Mouse (Mus musculus) forebrain, postnatal 0 days (tissue): ENCODE measurements at regions not wholly inside any gene's neighbourhood (a gene's known extent, or its start where the extent isn't known, plus 50 kb on each side); places are given as distances from the start of the nearest gene placed in this dataset.
"Not testable (repeated sequence)": the region's sequence is repeated elsewhere in the genome, so short reads cannot be mapped to it uniquely, and the experiment has no call there.

Experiments used
- ATAC-seq: fragments of 200-750 bp; cut with Nextera tagmentation; 2 replicates; pipeline ENCODE4 v1.8.0; 2017; ENCODE audit warnings: mild to moderate bottlenecking, moderate library complexity
- DNase-seq: peaks from one replicate; pipeline ENCODE4 v3.0.0-alpha.2; 2015
- H3K27ac ChIP-seq: fragments of 300-500 bp; sonication (generic); 2 replicates; pipeline ENCODE4 v1.5.1; 2014; ENCODE audit warnings: low read depth, mild to moderate bottlenecking, antibody characterized with exemption, low read length, moderate library complexity, mixed read lengths
- H3K27me3 ChIP-seq: fragments of 300-500 bp; sonication (generic); 2 replicates; pipeline ENCODE4 v1.6.1; 2014; ENCODE audit warnings: mild to moderate bottlenecking, low read length, mixed read lengths; ENCODE audit not compliant: insufficient read depth
- H3K36me3 ChIP-seq: fragments of 300-500 bp; sonication (generic); 2 replicates; pipeline ENCODE4 v1.6.1; 2014; ENCODE audit warnings: mild to moderate bottlenecking, moderate library complexity; ENCODE audit not compliant: insufficient read depth
- H3K4me1 ChIP-seq: fragments of 300-500 bp; sonication (generic); 2 replicates; pipeline ENCODE4 v1.6.1; 2014; ENCODE audit warnings: antibody characterized with exemption; ENCODE audit not compliant: insufficient read depth
- H3K4me2 ChIP-seq: fragments of 300-500 bp; sonication (generic); 2 replicates; pipeline ENCODE4 v1.6.1; 2014; ENCODE audit warnings: low read depth, mild to moderate bottlenecking, moderate library complexity
- H3K4me3 ChIP-seq: fragments of 300-500 bp; sonication (generic); 2 replicates; pipeline ENCODE4 v1.5.1; 2014; ENCODE audit warnings: low read depth, low read length, mixed read lengths
- H3K9ac ChIP-seq: fragments of 300-500 bp; sonication (generic); 2 replicates; pipeline ENCODE4 v1.6.1; 2014; ENCODE audit warnings: mild to moderate bottlenecking
- H3K9me3 ChIP-seq: fragments of 300-500 bp; sonication (generic); 2 replicates; pipeline ENCODE4 v1.6.1; 2016; ENCODE audit warnings: low read length
- CTCF ChIP-seq: sonication (generic); IDR thresholded peaks from 2 replicates; pipeline ENCODE4 v1.5.1; 2016; ENCODE audit warnings: antibody characterized with exemption, control low read depth, low read depth
- WGBS: fragments of 180-500 bp; shearing (Covaris S2); extraction: QIAGEN DNeasy Blood & Tissue Kit; methylation state at CpG from one replicate; pipeline ENCODE4 v1.1.7; 2014; 5-methylcytosine and 5-hydroxymethylcytosine counted together

DNA sequence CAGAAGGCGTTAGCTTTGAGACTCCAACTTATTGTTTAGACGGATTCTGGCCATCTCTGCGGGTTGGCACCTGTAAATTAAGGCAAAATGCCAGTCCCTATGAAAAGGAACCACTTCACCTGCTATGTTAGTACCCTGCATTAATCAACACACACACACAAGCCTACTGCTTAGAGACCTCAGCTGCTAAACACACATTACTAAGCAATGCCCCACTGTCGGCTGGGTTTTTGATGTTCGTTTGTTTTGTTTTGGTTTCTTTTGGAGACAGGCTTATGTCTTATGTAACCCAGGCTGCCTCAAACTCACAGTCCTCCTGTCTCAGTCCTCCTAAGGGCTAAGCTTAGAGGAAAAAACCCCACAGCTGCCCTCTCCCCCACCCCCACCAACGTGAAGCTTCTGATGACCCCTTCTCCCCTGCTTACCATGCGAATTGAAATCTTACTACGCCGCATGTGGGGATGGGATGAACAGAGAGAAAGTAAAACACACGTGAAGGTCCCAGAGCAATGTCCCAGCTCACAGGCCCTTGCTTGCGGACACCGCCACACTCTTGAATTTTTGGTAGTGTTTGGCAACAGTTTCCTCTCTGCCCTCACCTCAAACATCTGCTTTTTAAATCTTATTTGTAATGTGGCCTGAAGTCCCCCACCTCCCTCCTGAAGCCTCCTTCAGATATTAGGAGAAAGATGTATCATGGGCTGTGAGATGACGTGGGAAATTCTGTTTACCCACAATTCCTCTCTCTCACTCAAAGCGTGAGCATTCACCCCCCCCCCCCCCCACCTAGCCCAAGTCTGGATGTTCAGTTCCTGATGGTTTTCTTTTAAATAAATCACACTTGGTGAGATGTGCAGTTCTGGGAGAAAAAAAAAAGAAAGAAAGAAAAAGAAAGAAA is 70.1 kb downstream of the Tex35 start:
- Histone ChIP-seq H3K9me3 (no peaks in the 10 kb centered on the region), H3K36me3 (no peaks in the 10 kb centered on the region), H3K4me3 (no peak overlapping the region), H3K27me3 (no peaks in the 10 kb centered on the region), H3K4me2 (peak overlapping the region; percentile 20; the same call in 1 of the 2 replicates), H3K4me1 (peaks cover 28% of the 10 kb centered on the region), H3K9ac (no peak overlapping the region), H3K27ac (peak overlapping the region; percentile 83)
- WGBS: 40% methylated on average over 14 of the region's 14 CpGs
- ATAC-seq (no peak), DNase-seq (peak; percentile 25)
- TF ChIP-seq CTCF: no peak

DNA sequence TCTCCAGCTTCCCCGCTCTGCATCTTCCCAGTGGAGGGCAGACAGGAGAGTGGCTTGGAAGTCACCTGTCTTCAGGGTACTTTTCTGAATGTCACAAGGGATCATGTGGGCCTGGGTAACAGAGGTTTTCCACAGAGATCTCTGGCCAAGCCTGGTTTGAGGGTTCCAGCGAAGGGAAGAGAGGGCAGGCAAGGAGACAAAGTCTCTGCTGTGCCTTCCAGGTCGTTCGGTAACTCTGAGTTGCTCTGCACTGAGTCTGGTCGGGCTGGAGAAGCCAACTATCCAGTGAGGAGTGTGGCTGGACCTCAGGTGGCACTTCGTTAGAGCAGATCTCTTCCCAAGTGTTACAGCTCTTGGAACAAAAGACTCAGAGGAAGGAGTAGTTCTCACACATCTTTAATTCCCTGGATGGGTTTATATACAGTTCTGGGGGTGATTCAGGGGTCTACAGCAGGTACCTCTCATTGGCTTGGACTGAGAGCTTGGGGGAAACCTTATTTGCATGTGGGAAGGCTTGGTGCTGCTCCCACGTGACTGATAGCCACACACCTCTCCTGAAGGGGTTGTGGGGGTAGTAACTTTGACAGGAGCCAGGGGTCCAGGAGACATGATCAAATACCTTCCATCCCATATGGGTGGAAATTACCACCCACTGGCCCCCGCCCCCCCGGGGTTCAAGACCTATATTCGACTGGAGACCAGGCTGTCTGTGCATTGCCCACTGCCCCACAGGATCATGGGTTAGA is 71.1 kb downstream of the Tex35 start:
- no peak for TF ChIP-seq CTCF
- Histone ChIP-seq H3K4me3 (no peak overlapping the region), H3K27ac (no peak overlapping the region; the same call in 1 of the 2 replicates), H3K4me1 (peaks cover 28% of the 10 kb centered on the region), H3K4me2 (no peak overlapping the region), H3K36me3 (no peaks in the 10 kb centered on the region), H3K9ac (no peak overlapping the region), H3K9me3 (no peaks in the 10 kb centered on the region), H3K27me3 (no peaks in the 10 kb centered on the region)
- WGBS: 83% methylated on average over 10 of the region's 10 CpGs
- ATAC-seq (no peak), DNase-seq (no peak)

DNA sequence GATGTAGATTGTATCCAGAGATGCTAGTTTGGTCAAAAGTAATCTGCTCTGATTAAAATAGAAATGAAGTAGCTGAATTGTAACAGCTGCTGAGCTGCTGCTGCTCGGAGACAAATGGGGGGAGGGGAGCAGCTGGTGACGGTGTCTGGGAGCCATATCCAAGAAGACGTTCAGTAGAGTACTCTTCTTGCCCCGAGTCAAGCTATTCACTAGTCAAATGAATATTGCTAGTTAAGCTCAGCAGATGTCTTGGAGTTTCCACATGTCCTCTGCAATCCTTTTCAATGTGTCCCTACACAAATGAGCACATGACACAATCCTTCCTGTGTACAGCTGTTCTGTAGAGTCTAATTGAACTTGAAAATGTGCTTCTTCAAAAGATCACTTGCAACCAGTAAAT is 71.7 kb downstream of the Tex35 start:
- Histone ChIP-seq H3K27me3 (no peaks in the 10 kb centered on the region), H3K4me1 (peaks cover 28% of the 10 kb centered on the region), H3K4me3 (no peak overlapping the region), H3K4me2 (no peak overlapping the region), H3K27ac (no peak overlapping the region), H3K9ac (no peak overlapping the region), H3K9me3 (no peaks in the 10 kb centered on the region), H3K36me3 (no peaks in the 10 kb centered on the region)
- 15% methylated on average over 4 of the region's 4 CpGs for WGBS
- peak; percentile 19 for ATAC-seq
- DNase-seq: peak; percentile 57
- no peak for TF ChIP-seq CTCF

DNA sequence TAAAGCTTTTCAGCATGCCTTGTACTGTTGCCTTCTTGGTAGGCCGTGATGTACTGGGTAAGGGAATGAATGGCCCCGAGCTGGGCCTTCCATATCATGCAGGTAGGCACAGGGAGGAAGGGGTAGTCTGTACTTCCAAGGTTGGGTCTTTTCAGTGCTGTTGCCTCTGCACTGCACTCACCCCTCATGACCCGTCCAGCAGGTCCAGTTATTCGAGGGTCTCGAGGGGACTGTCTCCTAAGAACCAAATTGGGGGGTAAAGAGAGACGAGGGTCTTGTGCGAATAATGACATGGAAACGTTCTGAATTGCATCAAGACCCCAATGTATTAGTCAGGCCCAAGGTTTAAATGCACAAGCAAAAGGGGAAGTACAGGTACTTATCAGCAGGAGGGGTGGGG is 73.3 kb downstream of the Tex35 start:
- not testable (repeated sequence) for DNase-seq, H3K9ac ChIP-seq, ATAC-seq, H3K27ac ChIP-seq, H3K4me2 ChIP-seq, H3K9me3 ChIP-seq, H3K36me3 ChIP-seq, H3K27me3 ChIP-seq, H3K4me3 ChIP-seq
- H3K4me1 ChIP-seq: peaks cover 27% of the 10 kb centered on the region
- 96% methylated on average over 8 of the region's 8 CpGs for WGBS

DNA sequence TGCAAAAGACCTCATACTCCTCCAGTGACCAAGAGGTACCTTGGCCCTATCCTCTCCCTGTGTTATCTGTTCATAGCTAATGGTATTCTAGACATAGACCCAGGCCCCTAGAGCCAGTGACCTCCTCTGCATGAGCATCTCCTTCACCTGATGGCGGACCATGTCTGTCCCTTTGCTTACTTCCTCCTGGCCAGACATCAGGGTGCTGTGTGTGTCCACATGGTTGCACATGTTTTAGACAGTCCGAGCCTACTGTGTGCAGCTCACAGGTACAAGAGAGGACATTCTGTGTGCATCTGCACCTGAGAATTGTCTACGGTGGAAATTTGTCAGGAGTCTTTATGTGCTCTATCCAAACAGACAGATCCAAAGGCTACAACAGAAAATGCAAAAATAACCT is 79.8 kb downstream of the Tex35 start:
- DNase-seq (no peak), ATAC-seq (no peak)
- H3K4me2 ChIP-seq: no peak overlapping the region
- no peaks in the 10 kb centered on the region for H3K9me3 ChIP-seq
- no peak overlapping the region for H3K9ac ChIP-seq
- no peak overlapping the region for H3K27ac ChIP-seq
- no peaks in the 10 kb centered on the region for H3K36me3 ChIP-seq
- H3K27me3 ChIP-seq: no peaks in the 10 kb centered on the region
- no peaks in the 10 kb centered on the region for H3K4me1 ChIP-seq
- WGBS: 97% methylated on average over 3 of the region's 3 CpGs
- H3K4me3 ChIP-seq: no peak overlapping the region
- no peak for TF ChIP-seq CTCF

DNA sequence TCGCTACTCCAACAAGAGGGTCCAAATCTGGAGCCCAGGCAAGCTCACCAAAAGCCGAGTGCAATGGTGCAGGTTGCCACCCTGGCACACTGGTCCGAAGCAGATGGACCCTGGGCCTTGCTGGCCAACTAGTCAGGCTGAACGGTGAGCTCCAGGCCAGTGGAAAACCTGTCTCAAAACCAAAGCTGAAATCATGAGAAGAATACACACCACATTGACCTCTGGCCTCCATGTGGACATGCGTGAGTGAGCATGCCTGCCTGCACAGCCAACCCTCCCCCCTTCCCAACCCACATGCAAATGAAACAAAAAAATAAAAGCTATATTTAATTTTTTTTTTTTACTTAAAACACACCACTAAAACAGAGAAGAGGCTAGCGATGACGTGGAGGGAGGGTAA is 80.8 kb downstream of the Tex35 start:
- no peak for ATAC-seq
- Histone ChIP-seq H3K9me3 (no peaks in the 10 kb centered on the region), H3K4me2 (no peak overlapping the region), H3K27me3 (no peaks in the 10 kb centered on the region), H3K4me1 (no peaks in the 10 kb centered on the region), H3K36me3 (no peaks in the 10 kb centered on the region), H3K4me3 (no peak overlapping the region), H3K9ac (no peak overlapping the region), H3K27ac (no peak overlapping the region)
- no peak for DNase-seq
- no peak for TF ChIP-seq CTCF
- WGBS: 85% methylated on average over 7 of the region's 7 CpGs

DNA sequence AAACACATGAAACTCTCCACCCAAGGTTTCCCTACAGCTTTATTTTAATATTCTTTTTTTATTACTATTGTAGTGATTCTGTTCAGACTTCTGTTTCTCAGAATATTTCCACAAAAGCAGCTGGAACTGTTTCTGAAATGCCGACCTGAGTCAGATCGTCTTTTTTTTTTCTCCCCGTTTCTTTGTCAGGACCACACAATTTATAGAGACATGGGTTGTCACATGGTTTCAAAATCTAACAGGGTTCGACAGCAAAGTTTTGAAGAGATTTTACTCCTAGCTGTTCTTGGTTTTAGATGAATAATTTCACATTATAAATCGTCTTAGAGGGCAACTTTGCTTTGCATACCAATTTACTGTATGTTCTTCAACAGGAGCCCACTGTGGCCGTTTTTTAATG is 84.0 kb upstream of the Ralgps2 start:
- no peak for ATAC-seq
- H3K9ac ChIP-seq: no peak overlapping the region
- 68% methylated on average over 6 of the region's 6 CpGs for WGBS

More for the DNA sequence above, 84.0 kb upstream of the Ralgps2 start:
- no peak overlapping the region for H3K4me2 ChIP-seq
- TF ChIP-seq CTCF: no peak
- no peak overlapping the region for H3K27ac ChIP-seq
- DNase-seq: no peak
- no peaks in the 10 kb centered on the region for H3K36me3 ChIP-seq
- H3K4me1 ChIP-seq: no peaks in the 10 kb centered on the region
- H3K4me3 ChIP-seq: no peak overlapping the region
- no peaks in the 10 kb centered on the region for H3K9me3 ChIP-seq
- H3K27me3 ChIP-seq: no peaks in the 10 kb centered on the region
